Mouse (Mus musculus): Measurements from ENCODE around the gene Fuk.
"Not testable (repeated sequence)": the region's sequence is repeated elsewhere in the genome, so short reads cannot be mapped to it uniquely, and the experiment has no call there.

Fuk gene

GRCm38 (mm10) chr8:110861347-110862025 lies 40.8 kb downstream of the Fuk start:
- DNase-seq = not testable (repeated sequence)

- no peak for DNase-seq
These were observed 42.4 kb downstream of the Fuk start for GRCm38 (mm10) chr8:110859651-110860501.

- DNase-seq = peak; percentile 8
These were observed 45.4 kb downstream of the Fuk start for GRCm38 (mm10) chr8:110856760-110857461.

GRCm38 (mm10) chr8:110856073-110856472 lies 46.2 kb downstream of the Fuk start:
- DNase-seq = not testable (repeated sequence)

GRCm38 (mm10) chr8:110851186-110851585 lies 51.1 kb downstream of the Fuk start:
- DNase-seq = peak; percentile 73

- peak; percentile 70 for DNase-seq
These were observed 54.4 kb downstream of the Fuk start for GRCm38 (mm10) chr8:110847645-110848495.

GRCm38 (mm10) chr8:110847171-110847549 lies 55.1 kb downstream of the Fuk start:
- DNase-seq = no peak

- peak; percentile 99 for DNase-seq
These were observed 55.7 kb downstream of the Fuk start, which contains the start of the genes Cog4 and Sf3b3 for GRCm38 (mm10) chr8:110846405-110847170. Cog4 (plus strand) TSS chr8:110846600. Sf3b3 (minus strand) TSS chr8:110846787.

- peak; percentile 89 for DNase-seq
These were observed 56.4 kb downstream of the Fuk start for GRCm38 (mm10) chr8:110845821-110846404.

GRCm38 (mm10) chr8:110844941-110845340 lies 57.3 kb downstream of the Fuk start:
- DNase-seq = no peak

- peak; percentile 70 for DNase-seq
These were observed 59.1 kb downstream of the Fuk start for GRCm38 (mm10) chr8:110843207-110843606.

- DNase-seq = no peak
These were observed 60.2 kb downstream of the Fuk start for GRCm38 (mm10) chr8:110842012-110842574.

Data from heart, adult 11 months (tissue).